Mouse (Mus musculus): ENCODE data around the gene Cadm3.

- no peak for TF ChIP-seq E2F4 (IDR thresholded peaks at IDR 0.05; ENCODE audit: insufficient replicate concordance, low read depth, low read length)
- TF ChIP-seq JUND (conservative IDR thresholded peaks at IDR 0.05; ENCODE audit: low read depth, low read length) = no peak
- no peak for TF ChIP-seq MAX (IDR thresholded peaks at IDR 0.05; ENCODE audit: low read length)
- TF ChIP-seq ETS1 (conservative IDR thresholded peaks at IDR 0.05; ENCODE audit: low read depth, low read length) = no peak
- no peak for TF ChIP-seq CTCF (conservative IDR thresholded peaks at IDR 0.05 in 1 of 2, IDR thresholded peaks at IDR 0.05 in 1 of 2; ENCODE audit: low read depth in 2 of 2, low read length in 2 of 2)
- no peak for TF ChIP-seq ZNF384 (IDR thresholded peaks at IDR 0.05; ENCODE audit: low read depth, low read length)
- no peak for TF ChIP-seq ZKSCAN1 (IDR thresholded peaks at IDR 0.05; ENCODE audit: borderline replicate concordance, low read depth, low read length)
- TF ChIP-seq POLR2A (IDR thresholded peaks at IDR 0.05; ENCODE audit: low read depth, low read length) = no peak
- no peak for TF ChIP-seq SIN3A (IDR thresholded peaks at IDR 0.05; ENCODE audit: low read length)
- no peak for TF ChIP-seq NRF1 (IDR thresholded peaks at IDR 0.05; ENCODE audit: low read depth, low read length)
These were observed 44.4 kb upstream of the Cadm3 start for GRCm38 (mm10) chr1:173411863-173412262.
